Mouse (Mus musculus) liver, adult (tissue): ENCODE results near the gene 1810024B03Rik.

ENCODE experiments used
- GATA4 ChIP-seq: IDR thresholded peaks from 2 replicates; pipeline ENCODE4 v1.6.1; 2014; ENCODE audit warnings: mild to moderate bottlenecking, low read length; ENCODE audit not compliant: insufficient replicate concordance

1810024B03Rik gene

DNA sequence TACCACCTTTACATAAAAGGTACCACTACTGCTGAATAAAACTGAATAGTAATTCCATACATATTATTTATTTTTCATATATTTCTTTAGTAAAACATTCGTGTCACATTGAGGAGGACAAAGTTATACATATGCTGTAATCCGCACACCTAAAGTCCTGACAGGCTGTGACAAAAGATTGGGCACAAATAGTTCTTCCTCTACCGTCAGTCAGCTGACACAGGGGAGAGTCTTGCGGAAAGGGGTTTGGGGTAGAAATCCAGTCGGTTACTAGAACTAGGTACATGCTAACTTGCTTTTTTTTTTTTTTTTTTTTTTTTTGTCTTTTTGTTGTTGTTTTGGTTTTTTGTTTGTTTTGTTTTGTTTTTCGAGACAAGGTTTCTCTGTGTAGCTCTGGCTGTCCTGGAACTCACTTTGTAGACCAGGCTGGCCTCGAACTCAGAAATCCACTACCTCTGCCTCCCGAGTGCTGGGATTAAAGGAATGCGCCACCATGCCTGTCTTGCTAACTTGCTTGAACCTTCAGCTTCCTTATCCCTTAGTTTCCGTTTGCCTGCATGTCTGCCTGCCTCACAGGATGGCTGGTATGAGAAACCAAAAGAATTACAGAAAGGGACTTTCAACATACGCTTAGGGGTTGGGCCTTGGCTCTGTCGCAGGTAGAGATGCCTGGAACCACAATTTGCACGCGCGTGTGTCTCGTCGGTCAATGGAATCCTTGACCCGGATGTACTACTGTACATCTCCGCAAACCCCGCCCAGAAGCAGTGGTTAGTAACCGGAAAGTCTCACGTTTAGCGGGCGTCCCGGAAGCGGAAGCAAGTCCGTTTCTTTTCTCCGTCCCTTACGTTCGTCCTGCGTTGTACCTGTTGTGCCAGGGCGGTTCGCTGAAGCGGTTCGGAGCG lies at the start of gene 1810024B03Rik, which contains the start of gene Snrnp200:
TSS of gene 1810024B03Rik (minus strand) at position 734 of the 905 bp plus-strand sequence.
TSS of gene Snrnp200 (plus strand) at position 840 of the 905 bp plus-strand sequence.
- TF ChIP-seq GATA4 = no peak

DNA sequence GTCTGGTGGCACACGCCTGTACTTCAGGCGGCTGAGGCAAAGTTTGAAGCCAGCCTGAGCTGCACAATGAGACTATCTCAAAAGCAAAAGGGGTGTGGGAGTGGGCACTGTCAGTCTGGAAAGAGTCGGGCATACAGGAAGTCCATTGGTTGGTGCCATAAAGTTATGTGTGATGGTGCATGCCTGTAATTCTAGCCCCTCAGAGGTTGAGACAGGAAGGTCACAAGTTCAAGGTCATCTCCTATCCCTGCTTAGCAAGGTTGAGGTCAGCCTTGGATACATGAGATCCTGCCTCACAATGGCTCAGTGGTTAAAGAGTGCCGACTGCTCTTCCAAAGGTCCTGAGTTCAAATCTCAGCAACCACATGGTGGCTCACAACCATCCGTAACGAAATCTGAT lies 47.2 kb upstream of the 1810024B03Rik start:
- no peak for TF ChIP-seq GATA4

DNA sequence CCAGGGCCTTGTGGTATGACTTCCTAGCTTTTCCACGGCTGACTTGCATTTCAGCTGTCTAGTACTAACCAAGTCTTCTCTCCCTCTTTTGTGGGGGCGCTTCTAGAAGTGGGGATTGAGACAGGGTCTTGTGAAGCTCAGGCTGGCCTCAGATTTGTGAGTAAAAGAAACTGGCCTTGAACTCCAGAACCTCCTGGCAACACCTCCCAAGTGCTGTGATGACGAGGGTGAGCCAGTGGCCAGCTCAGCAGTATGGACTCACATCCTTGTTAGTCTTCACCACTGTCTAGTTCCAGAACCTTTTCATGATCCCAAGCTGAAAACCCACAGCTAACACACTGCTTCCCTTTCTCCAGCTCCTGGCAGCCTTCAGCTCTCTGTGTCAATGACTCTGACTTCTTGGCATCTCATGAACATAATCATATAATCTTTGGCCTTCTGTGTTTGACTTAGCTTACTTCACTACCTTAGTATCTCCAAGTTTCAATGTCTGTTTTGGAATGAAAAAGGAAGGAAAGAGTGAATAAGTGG lies 46.6 kb upstream of the 1810024B03Rik start:
- TF ChIP-seq GATA4 = no peak

DNA sequence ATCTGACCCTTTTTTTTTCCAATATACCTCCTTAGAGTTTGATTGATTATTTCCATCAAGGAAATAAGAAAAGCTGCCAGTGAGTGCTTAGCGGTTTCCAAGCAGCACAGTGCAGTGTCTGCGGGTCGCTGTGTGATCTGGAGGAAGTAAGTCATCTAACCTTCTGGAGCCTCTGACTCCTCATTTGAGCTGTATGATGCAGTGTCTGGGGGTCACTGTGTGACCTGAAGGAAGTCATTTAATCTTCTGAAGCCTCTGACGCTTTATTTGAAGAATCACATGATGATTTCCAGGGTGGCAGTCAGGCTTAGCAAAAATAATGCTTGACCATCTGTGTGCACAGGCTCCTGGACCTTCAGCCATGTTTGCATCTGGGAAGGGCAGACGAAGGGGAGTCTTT lies 44.7 kb upstream of the 1810024B03Rik start:
- TF ChIP-seq GATA4 = no peak

DNA sequence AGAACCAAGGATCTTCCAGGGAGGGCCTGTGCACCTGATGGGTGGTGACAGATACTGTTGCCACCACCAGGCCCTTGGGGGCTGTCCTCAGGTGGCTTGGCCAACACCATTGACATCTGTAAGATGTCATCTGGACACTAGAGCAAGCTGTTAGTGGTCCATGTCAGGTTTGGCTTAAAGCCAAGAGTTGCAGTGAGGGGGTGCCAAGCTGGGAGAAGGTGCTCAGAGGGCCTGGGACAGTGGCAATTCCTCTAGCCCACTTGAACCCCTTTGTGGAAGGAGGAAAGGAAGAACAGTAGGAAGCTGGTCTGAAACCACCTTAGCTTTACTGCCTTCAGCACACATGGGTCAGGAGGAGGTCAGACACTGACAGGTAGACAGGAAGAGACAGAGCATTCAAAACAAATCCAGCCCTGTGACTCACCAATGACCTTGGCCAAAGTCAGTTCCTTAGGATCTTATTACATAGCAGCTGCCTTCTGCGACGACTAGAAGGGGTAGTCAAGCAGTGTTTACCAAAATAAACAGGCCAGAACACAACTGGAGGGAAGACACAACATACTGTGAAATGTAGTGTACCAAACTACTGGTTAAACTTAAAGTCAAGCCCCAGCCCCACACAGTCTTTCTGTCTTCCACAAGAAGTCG lies 43.9 kb upstream of the 1810024B03Rik start:
- no peak for TF ChIP-seq GATA4

DNA sequence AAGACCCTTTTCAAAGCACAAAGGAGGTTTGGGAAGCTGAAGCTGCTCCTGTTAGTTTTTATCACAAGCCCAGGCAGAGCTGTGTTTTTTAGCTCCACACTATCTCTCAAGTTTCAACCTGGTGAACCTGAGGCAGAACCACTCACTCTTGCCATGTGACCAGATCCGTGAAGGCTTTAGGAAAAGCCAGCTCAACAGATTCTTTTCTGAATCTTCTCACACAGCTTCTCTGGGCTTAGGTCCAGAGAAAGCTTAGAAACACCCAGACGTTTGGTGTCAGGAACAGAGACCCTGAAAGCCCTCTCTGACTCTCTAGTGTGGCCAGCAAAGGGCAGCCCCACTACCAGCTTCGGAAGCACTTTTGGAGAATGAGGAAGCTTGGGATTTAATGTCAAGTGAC lies 43.4 kb upstream of the 1810024B03Rik start:
- no peak for TF ChIP-seq GATA4

DNA sequence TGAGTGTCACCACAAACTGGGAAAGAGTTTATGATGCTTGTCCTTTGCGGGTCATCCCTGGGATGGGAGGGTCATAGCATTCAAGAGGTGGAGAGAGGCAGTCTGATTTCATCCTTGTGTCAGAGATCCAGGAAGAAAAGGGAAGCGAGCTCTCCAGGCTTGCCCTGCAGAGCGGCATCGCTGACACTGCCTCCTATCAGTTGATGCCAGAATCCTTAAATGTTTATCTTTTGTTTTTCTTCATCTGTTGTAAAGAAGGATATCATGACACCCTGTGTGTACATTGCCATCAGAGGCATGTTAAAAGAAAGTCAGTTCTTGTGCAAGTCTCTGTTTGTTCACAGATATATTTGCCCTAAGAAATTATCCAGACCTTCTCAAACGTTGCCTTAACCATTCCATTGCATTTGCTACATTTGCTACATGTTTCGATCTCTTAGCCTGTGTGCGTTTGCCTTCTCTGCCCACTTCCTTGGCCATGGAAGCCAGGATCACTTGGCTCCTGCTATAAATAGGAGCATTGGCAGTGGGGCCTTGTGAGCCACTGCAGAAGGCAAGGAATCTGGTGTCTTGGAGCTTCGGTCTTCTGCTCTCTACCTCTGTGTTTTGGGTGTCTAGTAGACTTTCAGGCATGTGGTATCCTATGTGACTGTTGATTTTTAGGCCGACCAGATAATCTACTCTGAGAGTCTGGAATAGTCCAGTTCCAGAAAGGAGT lies 42.4 kb upstream of the 1810024B03Rik start:
- no peak for TF ChIP-seq GATA4

DNA sequence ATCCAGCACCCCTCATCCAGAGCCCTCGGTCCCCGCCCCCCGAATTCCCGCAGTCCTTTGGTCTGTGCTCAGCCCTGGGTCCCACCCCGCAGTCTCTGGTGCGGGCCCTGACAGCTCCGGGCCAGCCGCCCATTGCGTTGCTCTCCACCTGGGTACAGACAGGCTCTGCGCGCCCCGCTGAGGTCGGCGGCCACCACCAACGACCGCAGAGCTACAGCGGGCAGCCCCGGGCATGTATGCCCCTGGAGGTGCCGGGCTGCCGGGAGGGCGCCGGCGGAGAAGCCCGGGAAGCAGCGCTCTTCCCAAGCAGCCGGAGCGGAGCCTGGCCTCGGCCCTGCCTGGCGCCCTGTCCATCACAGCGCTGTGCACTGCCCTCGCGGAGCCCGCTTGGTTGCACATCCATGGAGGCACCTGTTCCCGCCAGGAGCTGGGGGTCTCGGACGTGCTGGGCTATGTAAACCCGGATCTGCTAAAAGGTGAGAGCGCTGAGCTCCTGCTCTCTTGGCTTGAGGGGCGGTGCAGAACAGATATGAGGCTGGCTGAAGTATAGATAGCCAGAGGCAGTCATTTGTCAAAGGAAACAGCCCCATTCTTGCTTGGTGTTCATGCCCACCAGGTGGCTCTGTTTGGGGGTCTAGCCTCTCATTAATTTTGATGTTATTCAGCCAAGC lies 40.4 kb upstream of the 1810024B03Rik start:
- TF ChIP-seq GATA4 = no peak

DNA sequence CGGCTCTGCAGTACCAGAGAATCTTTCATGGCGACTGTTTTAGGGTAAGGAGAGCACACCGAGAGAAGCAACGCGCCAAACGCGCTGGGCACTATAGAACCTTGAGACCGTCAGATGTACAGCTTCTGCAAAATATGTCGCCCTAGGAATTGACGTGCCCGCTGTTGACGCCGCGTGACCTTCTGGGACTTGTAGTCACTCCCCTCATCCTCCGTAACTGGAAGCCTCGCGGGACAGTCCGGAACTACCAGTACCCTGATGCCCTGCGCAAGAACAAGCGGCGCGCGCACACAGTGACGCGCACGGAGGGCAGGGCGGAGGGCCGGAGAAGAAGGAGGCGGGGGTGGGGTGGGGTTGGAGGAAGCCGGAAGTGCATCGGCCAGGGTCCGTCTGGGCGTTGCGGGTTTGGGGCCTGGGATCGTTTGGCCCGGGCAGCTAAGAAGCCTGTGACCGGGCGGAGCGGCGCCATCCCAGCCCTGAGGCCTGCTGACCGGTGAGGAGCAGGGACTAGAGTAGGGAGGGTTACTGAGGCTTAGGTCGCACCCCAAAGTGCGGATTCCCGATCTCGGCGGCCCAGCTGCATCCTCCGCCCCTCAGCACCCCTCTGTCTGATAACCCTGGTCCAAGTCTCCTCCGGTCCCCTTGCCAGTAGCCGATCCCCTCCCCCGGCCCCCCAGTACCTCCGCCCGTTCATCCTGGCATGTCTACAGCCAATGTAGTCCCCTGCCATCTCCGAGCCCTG lies 39.7 kb upstream of the 1810024B03Rik start, which contains the start of the genes Ciao1 and Tmem127:
TSS of gene Ciao1 (minus strand) at position 225 of the 742 bp plus-strand sequence.
TSS of gene Tmem127 (plus strand) at position 317 of the 742 bp plus-strand sequence.
- no peak for TF ChIP-seq GATA4

DNA sequence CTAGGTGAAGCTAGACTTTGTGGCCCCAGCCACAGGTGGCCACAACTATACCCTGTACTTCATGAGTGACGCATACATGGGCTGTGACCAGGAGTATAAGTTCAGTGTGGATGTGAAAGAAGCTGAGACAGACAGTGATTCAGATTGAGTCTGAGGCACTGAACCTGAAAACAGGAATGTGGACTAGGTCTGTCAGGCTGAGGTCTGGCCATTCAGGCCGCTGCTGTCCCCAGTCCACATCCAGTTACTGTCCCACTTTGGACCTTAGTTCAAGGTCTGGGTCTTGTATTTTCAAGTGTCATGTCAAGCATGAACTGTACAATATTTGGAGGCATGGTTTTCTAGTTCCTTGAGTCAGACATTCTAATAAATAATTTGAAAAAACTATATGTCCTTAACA lies 32.0 kb upstream of the 1810024B03Rik start:
- no peak for TF ChIP-seq GATA4

DNA sequence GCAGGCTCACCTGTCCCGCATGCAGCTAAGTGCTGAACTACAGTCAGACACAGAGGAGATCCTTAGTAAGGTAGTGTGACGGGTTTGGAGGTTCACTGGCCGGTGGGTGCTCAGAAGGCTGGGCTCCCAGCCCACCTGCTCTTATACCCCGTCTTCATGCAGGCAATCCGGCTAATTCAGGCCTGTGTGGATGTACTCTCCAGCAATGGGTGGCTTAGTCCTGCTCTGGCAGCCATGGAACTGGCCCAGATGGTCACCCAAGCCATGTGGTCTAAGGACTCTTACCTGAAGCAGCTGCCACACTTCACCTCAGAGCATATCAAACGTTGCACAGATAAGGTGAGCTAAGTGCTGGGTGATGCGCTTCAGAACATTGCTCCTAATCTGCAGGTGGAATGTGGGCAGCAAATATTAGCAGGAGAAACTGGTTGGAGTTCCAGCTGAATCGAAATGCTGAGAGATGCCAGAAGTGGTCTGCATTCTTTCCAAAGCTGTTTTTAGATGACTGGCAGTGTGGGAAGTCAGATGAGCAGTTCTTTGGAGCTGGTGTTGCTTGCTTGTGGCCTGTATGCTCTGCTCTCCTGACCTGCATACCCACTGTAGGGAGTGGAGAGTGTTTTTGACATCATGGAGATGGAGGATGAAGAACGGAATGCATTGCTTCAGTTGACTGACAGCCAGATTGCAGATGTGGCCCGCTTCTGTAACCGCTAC lies 30.0 kb upstream of the 1810024B03Rik start:
- no peak for TF ChIP-seq GATA4

DNA sequence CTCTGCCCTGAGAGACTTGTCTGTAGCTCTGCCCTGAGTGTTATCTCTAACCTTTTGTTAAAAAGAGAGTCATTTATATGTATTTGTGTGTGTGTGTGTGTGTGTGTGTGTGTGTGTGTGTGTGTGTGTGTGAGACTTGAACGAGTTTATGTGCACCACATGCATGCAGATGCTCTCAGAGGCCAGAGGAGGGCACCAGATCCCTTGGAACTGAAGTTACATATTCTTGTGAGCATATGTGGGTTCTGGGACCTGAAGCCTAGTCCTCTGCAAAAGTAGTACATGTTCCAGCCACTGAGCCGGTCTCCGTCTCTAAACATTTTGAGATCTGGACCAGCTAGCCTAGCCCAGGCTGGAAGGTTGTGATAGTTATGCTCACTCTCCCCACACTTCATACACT lies 17.2 kb upstream of the 1810024B03Rik start:
- no peak for TF ChIP-seq GATA4

DNA sequence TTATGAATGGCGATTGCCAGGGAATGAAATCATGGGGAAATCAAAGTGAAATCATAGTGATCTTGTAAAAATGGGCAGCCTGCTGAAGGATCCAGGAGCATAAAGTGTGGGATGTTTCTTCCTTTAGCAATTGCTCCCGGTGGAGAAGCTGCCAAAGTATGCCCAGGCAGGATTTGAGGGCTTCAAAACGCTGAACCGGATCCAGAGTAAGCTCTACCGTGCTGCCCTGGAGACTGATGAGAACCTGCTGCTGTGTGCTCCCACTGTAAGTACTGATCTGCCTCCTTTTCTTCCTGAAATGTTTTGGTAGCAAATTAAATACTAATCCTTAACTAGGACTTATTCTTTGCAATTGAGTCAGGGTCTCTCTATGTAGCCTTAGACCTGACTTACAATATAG lies 9.7 kb upstream of the 1810024B03Rik start:
- no peak for TF ChIP-seq GATA4
